Mouse (Mus musculus) liver, embryonic 16.5 days (tissue): Measurements from ENCODE around the gene Farsa. TPM values are rescaled to one million over a fixed set of nuclear protein-coding genes. Genes with fewer than 3 reads are reported as not detected.

Experiments
- ATAC-seq: fragments of 200-750 bp; cut with Nextera tagmentation; 2 replicates; pipeline ENCODE4 v1.8.0; 2017; ENCODE audit warnings: low read depth, mild to moderate bottlenecking, moderate number of reproducible peaks, moderate library complexity
- H3K27ac ChIP-seq: fragments of 300-500 bp; sonication (generic); 2 replicates; pipeline ENCODE4 v1.5.1; 2014; ENCODE audit warnings: mild to moderate bottlenecking, low read length
- H3K27me3 ChIP-seq: fragments of 300-500 bp; sonication (generic); 2 replicates; pipeline ENCODE4 v1.6.1; 2014; ENCODE audit warnings: low read depth, low read length, mixed read lengths; ENCODE audit not compliant: control insufficient read depth, insufficient read depth
- H3K36me3 ChIP-seq: fragments of 300-500 bp; sonication (generic); 2 replicates; pipeline ENCODE4 v1.6.1; 2014; ENCODE audit warnings: mild to moderate bottlenecking; ENCODE audit not compliant: control insufficient read depth, insufficient read depth
- H3K4me1 ChIP-seq: fragments of 300-500 bp; sonication (generic); 2 replicates; pipeline ENCODE4 v1.6.1; 2014; ENCODE audit warnings: low read depth, low read length, mixed read lengths; ENCODE audit not compliant: control insufficient read depth
- H3K4me2 ChIP-seq: fragments of 300-500 bp; sonication (generic); 2 replicates; pipeline ENCODE4 v1.6.1; 2014; ENCODE audit warnings: low read depth, low read length, mixed read lengths
- H3K4me3 ChIP-seq: fragments of 300-500 bp; sonication (generic); 2 replicates; pipeline ENCODE4 v1.5.1; 2014; ENCODE audit warnings: low read depth, mild to moderate bottlenecking, low read length
- H3K9ac ChIP-seq: fragments of 300-500 bp; sonication (generic); 2 replicates; pipeline ENCODE4 v1.6.1; 2014; ENCODE audit warnings: low read depth, low read length
- H3K9me3 ChIP-seq: fragments of 300-500 bp; sonication (generic); replicated peaks from 2 replicates; pipeline ENCODE4 v1.6.1; 2016; ENCODE audit warnings: low read length; ENCODE audit not compliant: control insufficient read depth
- WGBS: fragments of 180-500 bp; shearing (Covaris S2); extraction: QIAGEN DNeasy Blood & Tissue Kit; methylation state at CpG from one replicate; pipeline ENCODE4 v1.1.7; 2014; ENCODE audit not compliant: insufficient replicate concordance; 5-methylcytosine and 5-hydroxymethylcytosine counted together
- polyA plus RNA-seq: library from polyadenylated mRNA; unstranded; fragments of >200 nt; fragmentation: Nextera tagmentation; extraction: Ambion mirVana; gene quantifications from 2 replicates; pipeline ENCODE4 v1.2.1, GENCODE M21; 2015

The Farsa gene
- polyA plus RNA-seq, 1 experiment from 2014 or later, result 52.7 TPM

DNA sequence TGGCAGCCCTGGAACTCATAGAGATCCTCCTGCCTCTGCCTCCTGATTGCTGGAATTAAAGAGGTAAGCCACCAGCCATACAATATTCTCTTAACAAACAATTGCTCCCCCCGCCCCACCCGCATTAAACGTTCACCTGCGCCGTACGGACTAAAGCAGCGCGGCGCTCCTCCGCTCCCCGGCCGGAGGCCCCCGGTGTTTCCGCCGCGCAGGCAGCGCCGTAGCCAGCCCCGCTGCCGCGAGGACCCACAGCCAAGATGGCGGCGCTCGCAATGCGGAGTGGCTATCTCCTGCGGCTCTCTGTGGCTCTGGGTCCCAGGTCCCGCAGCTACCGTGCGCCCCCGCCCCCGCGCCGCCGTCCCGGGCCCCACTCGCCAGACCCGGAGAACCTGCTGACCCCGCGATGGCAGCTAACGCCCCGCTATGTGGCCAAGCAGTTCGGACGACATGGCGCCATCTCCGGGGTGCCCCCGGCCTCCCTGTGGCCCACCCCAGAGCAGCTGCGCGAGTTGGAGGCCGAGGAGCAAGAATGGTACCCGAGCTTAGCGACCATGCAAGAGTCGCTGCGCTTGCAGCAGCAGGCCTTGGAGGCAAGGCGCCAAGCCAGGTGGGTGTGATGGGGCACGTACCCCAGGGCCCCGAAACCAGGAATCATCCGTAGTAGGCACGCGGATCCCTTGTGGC, 24.6 kb upstream of the Farsa start:
- ATAC-seq, result peak; percentile 87
- H3K9ac ChIP-seq, result peak overlapping the region; percentile 96
- peak overlapping the region; percentile 96 for H3K4me3 ChIP-seq
- H3K4me1 ChIP-seq, result peaks cover 54% of the 10 kb centered on the region
- H3K4me2 ChIP-seq, result peak overlapping the region; percentile 67
- H3K36me3 ChIP-seq, result peaks cover 35% of the 10 kb centered on the region
- WGBS, result under 1% methylated on average over 59 of the region's 59 CpGs
- peak overlapping the region; percentile 97 for H3K27ac ChIP-seq
- no peaks in the 10 kb centered on the region for H3K27me3 ChIP-seq
- no peaks in the 10 kb centered on the region for H3K9me3 ChIP-seq

DNA sequence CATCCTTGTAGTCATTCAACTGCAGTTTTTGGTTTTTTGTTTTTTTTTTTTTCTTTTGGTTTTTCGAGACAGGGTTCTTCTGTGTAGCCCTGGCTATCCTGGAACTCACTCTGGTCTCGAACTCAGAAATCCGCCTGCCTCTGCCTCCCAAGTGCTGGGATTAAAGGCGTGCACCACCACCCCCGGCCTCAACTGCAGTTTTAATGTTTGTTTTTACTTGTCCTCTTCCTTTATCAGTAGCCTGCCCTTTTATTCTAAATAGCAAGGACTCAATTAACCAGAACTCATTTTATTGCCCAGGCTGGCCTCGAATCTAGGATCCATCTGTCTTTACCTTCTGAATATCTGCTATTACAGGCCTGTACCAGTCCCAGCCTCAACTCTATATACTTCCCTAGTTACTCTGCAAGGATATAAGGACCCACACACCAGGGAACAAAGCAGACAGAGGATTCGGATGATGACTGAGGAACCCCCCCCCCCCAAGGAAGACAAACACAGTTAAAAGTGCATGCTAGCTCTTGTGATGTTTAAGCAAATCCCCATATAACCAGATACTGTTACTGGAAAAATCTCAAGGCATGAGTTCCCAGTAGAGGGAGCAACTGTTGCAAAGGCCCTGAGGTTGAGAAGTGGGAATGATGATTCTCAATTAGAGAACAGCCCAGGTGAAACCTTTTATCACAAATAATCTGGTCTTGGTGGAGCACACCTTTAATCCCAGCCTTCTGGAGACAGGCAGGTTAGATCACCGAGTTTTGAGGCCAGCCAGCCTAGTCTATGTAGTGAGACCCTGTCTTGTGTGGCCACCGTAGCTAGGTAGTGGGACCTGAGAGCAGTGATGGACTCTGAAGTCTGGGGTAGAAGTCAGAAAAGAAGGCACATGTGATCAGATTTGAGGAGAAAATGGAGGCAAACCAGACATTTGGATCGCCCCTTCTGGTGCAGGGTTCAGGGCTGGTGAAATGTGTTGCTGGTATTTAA, 23.7 kb upstream of the Farsa start:
- peak overlapping the region; percentile 96 for H3K9ac ChIP-seq
- peaks cover 59% of the 10 kb centered on the region for H3K4me1 ChIP-seq
- no peaks in the 10 kb centered on the region for H3K9me3 ChIP-seq
- peak overlapping the region; percentile 67 for H3K4me2 ChIP-seq
- peak overlapping the region; percentile 96 for H3K4me3 ChIP-seq
- H3K27me3 ChIP-seq, result no peaks in the 10 kb centered on the region
- H3K36me3 ChIP-seq, result peaks cover 43% of the 10 kb centered on the region
- WGBS, result 36% methylated on average over 10 of the region's 10 CpGs
- H3K27ac ChIP-seq, result peak overlapping the region; percentile 97
- no peak for ATAC-seq

DNA sequence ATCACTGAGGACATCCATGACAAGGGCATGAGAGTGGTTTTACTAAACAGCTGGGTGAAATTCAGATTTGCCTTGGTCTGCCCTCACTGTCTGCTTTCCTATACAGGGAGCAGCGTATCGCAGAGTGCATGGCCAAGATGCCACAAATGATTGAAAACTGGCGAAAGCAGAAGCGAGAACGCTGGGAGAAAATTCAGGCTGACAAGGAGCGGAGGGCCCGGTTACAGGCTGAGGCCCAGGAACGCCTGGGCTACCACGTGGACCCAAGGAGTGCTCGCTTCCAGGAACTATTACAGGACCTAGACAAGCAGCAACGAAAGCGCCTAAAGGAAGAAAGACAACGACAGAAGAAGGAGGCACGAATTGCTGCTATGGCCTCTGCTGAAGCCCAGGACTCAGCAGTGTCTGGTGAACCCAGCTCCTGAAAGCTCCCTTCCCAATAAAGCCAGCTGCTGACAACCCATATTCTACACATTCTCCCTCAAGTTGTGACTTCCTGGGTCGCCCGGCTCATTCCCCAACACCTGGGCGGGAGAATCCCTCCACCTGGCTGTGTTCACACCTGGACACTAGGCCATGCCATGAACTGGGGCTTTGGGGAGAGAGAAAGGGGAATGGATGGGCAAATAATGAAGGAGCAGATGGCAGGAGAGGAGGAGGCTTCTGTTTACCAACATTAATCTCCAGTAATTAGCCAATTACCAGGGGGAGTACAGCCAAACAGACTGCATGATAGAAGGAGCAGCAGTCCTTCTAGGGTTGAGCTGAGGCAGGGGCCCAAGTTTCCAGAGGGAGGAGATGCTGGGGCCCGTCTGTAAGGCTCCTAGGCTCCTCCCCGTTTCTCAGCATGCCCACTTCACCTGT, 22.6 kb upstream of the Farsa start:
- Histone ChIP-seq H3K4me2 (peak overlapping the region; percentile 67), H3K27ac (peak overlapping the region; percentile 97), H3K27me3 (no peaks in the 10 kb centered on the region), H3K4me3 (peak overlapping the region; percentile 96; the same call in 1 of the 2 replicates), H3K9ac (peak overlapping the region; percentile 44), H3K9me3 (no peaks in the 10 kb centered on the region), H3K36me3 (peaks cover 45% of the 10 kb centered on the region), H3K4me1 (peaks cover 63% of the 10 kb centered on the region)
- 82% methylated on average over 19 of the region's 19 CpGs for WGBS
- no peak for ATAC-seq

DNA sequence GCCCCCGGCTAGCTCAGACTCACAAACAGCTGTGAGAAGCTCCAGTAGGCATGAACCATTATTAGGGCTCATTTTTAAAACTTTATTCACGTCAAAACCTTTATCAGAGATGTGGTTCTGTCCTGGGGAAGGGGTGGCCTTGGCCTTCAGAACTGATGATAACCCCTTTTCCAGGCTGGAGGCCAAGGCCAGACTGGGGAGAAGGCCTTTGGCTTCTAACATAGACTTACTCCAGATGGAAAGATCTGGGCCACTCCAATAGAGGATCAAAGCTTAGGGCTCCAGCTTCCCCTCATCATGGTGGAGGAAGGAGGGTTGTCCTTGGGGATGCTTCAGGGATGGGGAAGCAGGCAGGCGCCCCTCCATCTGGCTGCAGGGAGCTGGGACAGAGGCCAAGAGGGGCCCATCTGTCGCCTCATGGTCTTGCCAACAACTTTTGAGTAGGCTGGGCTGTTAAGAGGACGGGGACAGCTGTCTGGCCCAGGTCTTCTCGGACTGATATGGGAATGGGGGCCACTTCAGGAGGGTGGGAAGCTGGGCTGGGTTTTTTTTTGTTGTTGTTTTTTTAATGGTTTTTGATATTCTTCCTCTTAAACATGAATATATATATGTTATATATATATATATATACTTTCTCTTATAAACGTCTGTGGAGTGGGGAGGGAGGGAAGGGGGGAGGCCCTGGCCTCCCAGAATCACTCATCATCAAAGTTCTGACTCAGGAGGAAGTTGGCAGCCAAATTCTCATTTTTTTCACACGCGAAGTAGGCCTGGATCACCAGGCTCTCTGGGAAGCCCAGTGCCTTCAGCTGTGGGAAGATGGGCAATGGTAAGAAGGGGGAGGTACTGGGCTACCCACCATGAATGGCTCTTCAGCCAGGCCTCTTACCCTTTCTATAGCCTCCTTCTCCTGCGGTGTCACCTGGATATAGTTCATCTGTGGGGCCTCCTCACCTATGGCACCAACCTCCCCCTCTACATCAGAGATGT, 21.6 kb upstream of the Farsa start:
- H3K9ac ChIP-seq, result peak overlapping the region; percentile 44
- no peak for ATAC-seq
- no peaks in the 10 kb centered on the region for H3K9me3 ChIP-seq
- H3K4me3 ChIP-seq, result peak overlapping the region; percentile 89
- no peaks in the 10 kb centered on the region for H3K27me3 ChIP-seq
- H3K27ac ChIP-seq, result peak overlapping the region; percentile 97
- H3K4me1 ChIP-seq, result peaks cover 65% of the 10 kb centered on the region
- 68% methylated on average over 10 of the region's 10 CpGs for WGBS
- H3K36me3 ChIP-seq, result peaks cover 45% of the 10 kb centered on the region
- peak overlapping the region; percentile 67 for H3K4me2 ChIP-seq

DNA sequence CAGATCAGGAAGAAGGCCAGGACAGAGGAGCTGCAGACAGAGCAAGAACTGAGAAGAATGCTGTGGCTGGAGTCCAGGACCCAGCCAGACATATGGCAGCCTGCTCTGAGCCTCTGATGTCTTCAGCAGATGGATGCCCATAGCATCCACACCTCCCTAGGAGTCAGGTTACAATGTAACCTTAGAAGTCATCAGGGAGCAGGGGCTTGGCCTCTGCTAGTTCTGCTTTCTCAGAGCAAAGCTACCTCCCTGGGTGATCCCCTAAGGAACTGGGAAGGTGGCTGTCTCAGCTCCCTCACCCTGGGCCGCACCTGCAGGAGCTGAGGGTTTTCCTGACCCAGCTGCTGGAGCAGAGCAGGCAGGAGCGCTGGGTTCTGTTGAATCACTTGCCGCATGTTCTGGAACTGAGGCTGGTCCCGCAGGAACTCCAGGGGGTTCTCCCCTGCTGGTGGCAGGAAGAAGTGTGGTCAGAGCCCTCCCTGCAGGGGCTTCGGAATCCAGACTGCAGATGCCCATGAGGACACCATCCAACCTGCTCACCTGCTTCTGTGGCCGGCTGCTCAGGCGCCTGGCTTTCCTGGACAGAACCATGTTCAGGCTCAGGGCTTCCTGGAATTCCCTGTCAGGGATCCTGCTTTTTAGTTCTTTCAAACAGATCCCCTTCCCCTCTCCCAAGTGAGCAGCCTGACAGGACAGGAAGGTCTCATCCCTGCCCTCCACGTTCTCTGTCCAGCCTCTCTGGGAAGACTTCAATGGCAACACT, 19.5 kb upstream of the Farsa start:
- Histone ChIP-seq H3K36me3 (peaks cover 58% of the 10 kb centered on the region), H3K9ac (peak overlapping the region; percentile 91), H3K27me3 (no peaks in the 10 kb centered on the region), H3K27ac (peak overlapping the region; percentile 97), H3K9me3 (no peaks in the 10 kb centered on the region), H3K4me1 (peaks cover 64% of the 10 kb centered on the region), H3K4me3 (peak overlapping the region; percentile 89), H3K4me2 (peak overlapping the region; percentile 61)
- WGBS, result 76% methylated on average over 8 of the region's 8 CpGs
- ATAC-seq, result no peak

DNA sequence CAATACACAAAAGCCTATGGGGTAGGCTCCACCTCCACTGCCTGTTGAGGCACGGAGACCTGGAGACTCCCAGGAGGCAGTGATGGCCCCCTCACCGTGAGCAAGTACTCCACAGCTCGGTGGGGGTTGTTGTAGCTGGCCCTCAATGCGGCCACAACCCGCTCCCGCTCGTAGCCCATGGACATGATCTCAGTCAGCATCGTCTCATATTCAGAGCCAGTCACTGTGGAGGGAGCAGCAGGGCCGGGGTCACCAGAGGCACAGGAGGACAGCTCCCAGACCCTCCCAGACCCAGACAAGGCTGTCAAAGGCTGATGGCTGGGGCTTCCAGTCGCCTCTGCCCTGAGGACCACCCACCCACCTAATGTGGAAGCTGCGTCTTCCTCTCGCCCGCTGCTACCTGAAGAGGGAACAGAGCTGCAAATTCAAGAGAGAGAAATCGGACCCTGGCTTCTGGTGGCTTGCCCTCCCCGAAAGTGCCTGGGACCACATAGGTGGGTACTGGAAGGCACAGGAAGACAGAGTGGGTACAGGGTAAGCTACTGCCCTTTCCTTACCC, 18.8 kb upstream of the Farsa start:
- H3K9ac ChIP-seq, result peak overlapping the region; percentile 91
- H3K4me3 ChIP-seq, result peak overlapping the region; percentile 89
- 73% methylated on average over 15 of the region's 15 CpGs for WGBS
- H3K36me3 ChIP-seq, result peaks cover 65% of the 10 kb centered on the region
- H3K27ac ChIP-seq, result peak overlapping the region; percentile 97
- H3K4me2 ChIP-seq, result peak overlapping the region; percentile 61
- H3K27me3 ChIP-seq, result no peaks in the 10 kb centered on the region
- H3K4me1 ChIP-seq, result peaks cover 67% of the 10 kb centered on the region
- ATAC-seq, result no peak
- no peaks in the 10 kb centered on the region for H3K9me3 ChIP-seq

DNA sequence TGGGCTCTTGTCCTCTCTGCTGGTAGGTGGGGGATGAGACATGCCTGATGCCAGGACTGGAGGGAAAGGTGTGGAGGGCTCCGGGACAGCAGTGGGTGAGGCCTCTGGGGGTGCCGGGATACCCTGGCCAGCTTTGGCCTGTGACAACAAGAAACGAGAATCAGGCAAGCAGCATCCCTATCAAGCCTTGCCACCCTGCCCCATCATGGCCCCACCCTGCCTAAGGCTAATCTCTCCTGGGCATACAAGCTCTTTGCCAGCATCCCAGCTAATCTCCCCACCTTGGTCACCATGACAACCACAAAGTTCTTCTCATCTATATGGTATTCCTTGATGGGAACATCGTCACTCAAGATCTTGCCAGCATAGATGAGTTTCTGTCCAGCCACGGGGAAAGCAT, 18.3 kb upstream of the Farsa start:
- Histone ChIP-seq H3K4me1 (peaks cover 67% of the 10 kb centered on the region), H3K27ac (peak overlapping the region; percentile 97), H3K36me3 (peaks cover 70% of the 10 kb centered on the region)

More for the DNA sequence above, 18.3 kb upstream of the Farsa start:
- peak overlapping the region; percentile 75 for H3K4me2 ChIP-seq
- H3K27me3 ChIP-seq, result no peaks in the 10 kb centered on the region
- ATAC-seq, result peak; percentile 86
- H3K4me3 ChIP-seq, result peak overlapping the region; percentile 89
- 24% methylated on average over 5 of the region's 5 CpGs for WGBS
- peak overlapping the region; percentile 96 for H3K9ac ChIP-seq
- H3K9me3 ChIP-seq, result no peaks in the 10 kb centered on the region
